Mouse (Mus musculus) liver, postnatal 0 days (tissue): ENCODE results near the gene Clmn.

Source experiments
- CTCF ChIP-seq: sonication (generic); IDR thresholded peaks from 2 replicates; pipeline ENCODE4 v1.5.1; 2016; ENCODE audit warnings: antibody characterized with exemption, low read depth
- EP300 ChIP-seq: IDR thresholded peaks from 2 replicates; pipeline ENCODE4 v1.6.1; 2016; ENCODE audit warnings: antibody characterized with exemption, low read depth, mild to moderate bottlenecking

- TF ChIP-seq EP300 = no peak
- TF ChIP-seq CTCF = no peak
Observed at GRCm38 (mm10) chr12:104793486-104793885, 71.4 kb downstream of the Clmn start.
